In genomic region chr7:31040281-31041022, GRCm38 (mm10) we compare ENCODE assay signal across 17 mouse cellular contexts. TPM values are rescaled to one million over a fixed set of nuclear protein-coding genes. Genes with fewer than 3 reads are reported as not detected.
DNase-seq lines count a peak whose midpoint lies in the region; ATAC-seq and TF ChIP-seq lines count a peak whose summit lies in the region.
"Had no signal": no experiment of that assay in that cellular context is flagged by ENCODE, and none has a peak within 500 bp of the region (broad histone marks: within the 10 kb centered on the region; RNA-seq: fewer than 3 reads in every experiment).

No protein-coding gene starts in this region.

- WGBS in heart, embryonic 14.5 days: 76% methylated on average over 11 of the region's 12 CpGs
- WGBS in liver, postnatal 0 days (ENCODE audit: insufficient replicate concordance): 44% methylated on average over 11 of the region's 12 CpGs
- 84% methylated on average over 12 of the region's 12 CpGs for WGBS in hindbrain, embryonic 13.5 days
- WGBS in hindbrain, embryonic 11.5 days: 79% methylated on average over 11 of the region's 12 CpGs

- H3K4me2 ChIP-seq in heart, embryonic 14.5 days (ENCODE audit: low read length): peak overlapping the region; percentile 63; the same call in 1 of the 2 replicates
- peak overlapping the region; percentile 65 for H3K4me2 ChIP-seq in liver, postnatal 0 days (ENCODE audit: low read depth, low read length)
- H3K4me2 ChIP-seq in hindbrain, embryonic 13.5 days: no peak overlapping the region
- H3K4me2 ChIP-seq in hindbrain, embryonic 11.5 days (replicated peaks; ENCODE audit: low read depth, low read length): no peak overlapping the region
- H3K4me2 ChIP-seq: forebrain, embryonic 13.5 days had no signal

- no peak for DNase-seq in heart, postnatal 14 days
- DNase-seq in liver, postnatal 0 days: no peak
- DNase-seq in left cerebral cortex, adult 9 months (ENCODE audit: low spot score in 2 of 2): no peak
- no peak for DNase-seq in hindbrain, embryonic 11.5 days (ENCODE audit: low spot score)
- DNase-seq: cerebellum, postnatal 36 days; heart, postnatal 10 days; right cerebral cortex, postnatal 25 days had no signal

- TF ChIP-seq CTCF in liver, postnatal 0 days (IDR thresholded peaks at IDR 0.05; ENCODE audit: low read depth): no peak

- H3K9ac ChIP-seq in heart, embryonic 14.5 days (ENCODE audit: low read length): no peak overlapping the region
- 0 out of 2 replicates have a peak overlapping the region, but pooled peaks have one; percentile 53 for H3K9ac ChIP-seq in liver, postnatal 0 days (replicated peaks)
- no peak overlapping the region for H3K9ac ChIP-seq in hindbrain, embryonic 13.5 days
- H3K9ac ChIP-seq in hindbrain, embryonic 11.5 days (ENCODE audit: low read depth, low read length): no peak overlapping the region
- H3K9ac ChIP-seq: embryonic facial prominence, embryonic 13.5 days; forebrain, embryonic 13.5 days; neural tube, embryonic 15.5 days had no signal

- peaks cover 7 to 9% of the 10 kb centered on the region in 2 experiments; a peak in 3 of 4 replicates for H3K4me1 ChIP-seq in heart, embryonic 14.5 days (ENCODE audit: control insufficient read depth in 2 of 2, insufficient read depth in 2 of 2, low read length in 2 of 2)
- peaks cover 92% of the 10 kb centered on the region for H3K4me1 ChIP-seq in megakaryocyte, embryonic 14.5 days
- H3K4me1 ChIP-seq in liver, postnatal 0 days (ENCODE audit: insufficient read depth): no peaks in the 10 kb centered on the region
- H3K4me1 ChIP-seq in hindbrain, embryonic 13.5 days (replicated peaks): peaks cover 14% of the 10 kb centered on the region
- H3K4me1 ChIP-seq in hindbrain, embryonic 11.5 days (replicated peaks; ENCODE audit: control insufficient read depth, insufficient read depth, low read length): no peaks in the 10 kb centered on the region

- H3K4me3 ChIP-seq in heart, embryonic 14.5 days (ENCODE audit: control insufficient read depth in 1 of 2, insufficient read depth in 1 of 2, low read depth in 1 of 2, low read length in 2 of 2): no peak overlapping the region
- peak overlapping the region; percentile 91 for H3K4me3 ChIP-seq in megakaryocyte, embryonic 14.5 days (replicated peaks)
- peak overlapping the region; percentile 31 for H3K4me3 ChIP-seq in liver, postnatal 0 days (ENCODE audit: low read depth, low read length)
- H3K4me3 ChIP-seq in hindbrain, embryonic 13.5 days: no peak overlapping the region
- no peak overlapping the region for H3K4me3 ChIP-seq in hindbrain, embryonic 11.5 days (ENCODE audit: low read depth, low read length)
- H3K4me3 ChIP-seq: embryonic facial prominence, embryonic 13.5 days; forebrain, embryonic 13.5 days; neural tube, embryonic 15.5 days had no signal

- H3K36me3 ChIP-seq in heart, embryonic 14.5 days (ENCODE audit: control insufficient read depth, insufficient read depth, low read length): no peaks in the 10 kb centered on the region
- peaks cover 52% of the 10 kb centered on the region for H3K36me3 ChIP-seq in megakaryocyte, embryonic 14.5 days (replicated peaks; ENCODE audit: low read length)
- no peaks in the 10 kb centered on the region for H3K36me3 ChIP-seq in liver, postnatal 0 days (replicated peaks; ENCODE audit: insufficient read depth, low read length)
- no peaks in the 10 kb centered on the region for H3K36me3 ChIP-seq in hindbrain, embryonic 13.5 days
- H3K36me3 ChIP-seq in hindbrain, embryonic 11.5 days (ENCODE audit: control insufficient read depth, insufficient read depth, low read length): no peaks in the 10 kb centered on the region
- H3K36me3 ChIP-seq: embryonic facial prominence, embryonic 13.5 days; neural tube, embryonic 15.5 days had no signal

- H3K27me3 ChIP-seq in heart, embryonic 14.5 days (ENCODE audit: control insufficient read depth, insufficient read depth, low read length): peaks cover 44% of the 10 kb centered on the region
- H3K27me3 ChIP-seq in megakaryocyte, embryonic 14.5 days (replicated peaks): peaks cover 15% of the 10 kb centered on the region
- H3K27me3 ChIP-seq in liver, postnatal 0 days (ENCODE audit: insufficient read depth, low read length): 0 out of 2 replicates have a peak, but pooled peaks cover 4% of the 10 kb centered on the region
- peaks cover 66% of the 10 kb centered on the region for H3K27me3 ChIP-seq in hindbrain, embryonic 13.5 days
- H3K27me3 ChIP-seq in hindbrain, embryonic 11.5 days (ENCODE audit: control insufficient read depth, insufficient read depth, low read length): peaks cover 25% of the 10 kb centered on the region

- H3K9me3 ChIP-seq in heart, embryonic 14.5 days (ENCODE audit: control insufficient read depth, low read length): no peaks in the 10 kb centered on the region
- peaks cover under 1% of the 10 kb centered on the region; the same call in 1 of the 2 replicates for H3K9me3 ChIP-seq in megakaryocyte, embryonic 14.5 days
- no peaks in the 10 kb centered on the region for H3K9me3 ChIP-seq in liver, postnatal 0 days (ENCODE audit: low read length)
- no peaks in the 10 kb centered on the region for H3K9me3 ChIP-seq in hindbrain, embryonic 13.5 days
- no peaks in the 10 kb centered on the region for H3K9me3 ChIP-seq in hindbrain, embryonic 11.5 days (ENCODE audit: control insufficient read depth, low read length)
- H3K9me3 ChIP-seq: embryonic facial prominence, embryonic 13.5 days; forebrain, embryonic 13.5 days; neural tube, embryonic 15.5 days had no signal

- ATAC-seq in heart, embryonic 14.5 days (ENCODE audit: insufficient number of reproducible peaks, insufficient read depth, low FRiP score, low read depth): no peak
- ATAC-seq in megakaryocyte, adult 5-6 weeks (ENCODE audit: poor library complexity, severe bottlenecking): no peak
- no peak for ATAC-seq in liver, postnatal 0 days
- no peak for ATAC-seq in hindbrain, embryonic 13.5 days (ENCODE audit: low FRiP score)
- ATAC-seq in hindbrain, embryonic 11.5 days (ENCODE audit: low FRiP score): no peak
- ATAC-seq: forebrain, embryonic 13.5 days had no signal

- no peak overlapping the region for H3K27ac ChIP-seq in heart, embryonic 14.5 days (replicated peaks in 1 of 2; ENCODE audit: control insufficient read depth in 1 of 2, insufficient read depth in 1 of 2, low read depth in 2 of 2, low read length in 2 of 2)
- H3K27ac ChIP-seq in liver, postnatal 0 days (ENCODE audit: low read depth): no peak overlapping the region
- no peak overlapping the region for H3K27ac ChIP-seq in hindbrain, embryonic 13.5 days
- no peak overlapping the region for H3K27ac ChIP-seq in hindbrain, embryonic 11.5 days (ENCODE audit: low read depth, low read length)
- H3K27ac ChIP-seq: embryonic facial prominence, embryonic 13.5 days; forebrain, embryonic 13.5 days; left cerebral cortex, adult 2 months; neural tube, embryonic 15.5 days had no signal

- intact Hi-C loops in heart, postnatal 14 days (cut with DNase I): loop anchor here (5.0 to 10.0 kb wide), 2 partner anchors 33 to 66 kb away; partner anchors contain the start of genes Fam187b and Lsr

- TF ChIP-seq EP300 in liver, postnatal 0 days (IDR thresholded peaks at IDR 0.05; ENCODE audit: low read depth): no peak

RNA-seq across cellular contexts. Expression of gene Fxyd5, which starts 1.8 kb away (rescaled TPM):
- polyA plus RNA-seq in heart, embryonic 14.5 days (2014; fragmentation: Nextera tagmentation; extraction: Ambion mirVana): 34.3 and 36.1 TPM in 2 replicates
- total RNA-seq in heart, postnatal 14 days (2021): 10 to 100 TPM; 28.8 to 29.2 TPM
- polyA plus RNA-seq in megakaryocyte, embryonic 14.5 days (2012; ENCODE audit: insufficient read depth, low replicate concordance): 2,043 and 2,688 TPM in 2 replicates
- total RNA-seq in megakaryocyte, adult 5-6 weeks (2015): 1,077 and 1,092 TPM in 2 replicates
- total RNA-seq in megakaryocyte, adult 5-6 weeks (2017): 807 and 874 TPM in 2 replicates
- polyA plus RNA-seq in liver, postnatal 0 days (2015; fragmentation: Nextera tagmentation; extraction: Ambion mirVana): 25.8 and 29.4 TPM in 2 replicates
- 13.0 and 20.0 TPM in 2 replicates for polyA plus RNA-seq in hindbrain, embryonic 13.5 days (2015; fragmentation: Nextera tagmentation; extraction: Ambion mirVana)
- polyA plus RNA-seq in hindbrain, embryonic 11.5 days (2014; fragmentation: Nextera tagmentation; extraction: Ambion mirVana): 12.3 and 14.1 TPM in 2 replicates

RNA-seq across cellular contexts. Expression of gene Fxyd7, which starts 10.8 kb away (rescaled TPM):
- polyA plus RNA-seq in heart, embryonic 14.5 days (2014; fragmentation: Nextera tagmentation; extraction: Ambion mirVana): 1.6 and 1.9 TPM in 2 replicates
- total RNA-seq in heart, postnatal 14 days (2021): 1 to 10 TPM; 1.1 to 1.3 TPM
- polyA plus RNA-seq in megakaryocyte, embryonic 14.5 days (2012; ENCODE audit: insufficient read depth, low replicate concordance): 1.0 TPM in 1 of 2 replicates, not detected in the other
- not detected in 2 replicates for total RNA-seq in megakaryocyte, adult 5-6 weeks (2015)
- 0.51 TPM in 1 of 2 replicates, not detected in the other for total RNA-seq in megakaryocyte, adult 5-6 weeks (2017)
- 0.16 TPM in 1 of 2 replicates, not detected in the other for polyA plus RNA-seq in liver, postnatal 0 days (2015; fragmentation: Nextera tagmentation; extraction: Ambion mirVana)
- 108 and 116 TPM in 2 replicates for polyA plus RNA-seq in hindbrain, embryonic 13.5 days (2015; fragmentation: Nextera tagmentation; extraction: Ambion mirVana)
- polyA plus RNA-seq in hindbrain, embryonic 11.5 days (2014; fragmentation: Nextera tagmentation; extraction: Ambion mirVana): 8.7 and 12.6 TPM in 2 replicates
- total RNA-seq: megakaryocyte progenitor cell, adult 5-6 weeks had no signal
- polyA plus RNA-seq: C2C12 had no signal

RNA-seq across cellular contexts. Expression of gene Fxyd1, which starts 16.5 kb away (rescaled TPM):
- 1,215 and 1,293 TPM in 2 replicates for polyA plus RNA-seq in heart, embryonic 14.5 days (2014; fragmentation: Nextera tagmentation; extraction: Ambion mirVana)
- total RNA-seq in heart, postnatal 14 days (2021): 100 to 1,000 TPM; 712 to 747 TPM
- polyA plus RNA-seq in megakaryocyte, embryonic 14.5 days (2012; ENCODE audit: insufficient read depth, low replicate concordance): not detected in 2 replicates
- 0.46 TPM in 1 of 2 replicates, not detected in the other for total RNA-seq in megakaryocyte, adult 5-6 weeks (2015)
- not detected in 2 replicates for total RNA-seq in megakaryocyte, adult 5-6 weeks (2017)
- polyA plus RNA-seq in liver, postnatal 0 days (2015; fragmentation: Nextera tagmentation; extraction: Ambion mirVana): 300 and 302 TPM in 2 replicates
- polyA plus RNA-seq in hindbrain, embryonic 13.5 days (2015; fragmentation: Nextera tagmentation; extraction: Ambion mirVana): 27.3 and 30.6 TPM in 2 replicates
- 15.6 and 18.1 TPM in 2 replicates for polyA plus RNA-seq in hindbrain, embryonic 11.5 days (2014; fragmentation: Nextera tagmentation; extraction: Ambion mirVana)
- total RNA-seq: megakaryocyte progenitor cell, adult 5-6 weeks had no signal

RNA-seq across cellular contexts. Expression of gene Lgi4, which starts 18.7 kb away (rescaled TPM):
- polyA plus RNA-seq in heart, embryonic 14.5 days (2014; fragmentation: Nextera tagmentation; extraction: Ambion mirVana): not detected in 2 replicates
- 1 to 10 TPM; 2.8 to 3.5 TPM for total RNA-seq in heart, postnatal 14 days (2021)
- 0.23 and 0.67 TPM in 2 replicates for polyA plus RNA-seq in megakaryocyte, embryonic 14.5 days (2012; ENCODE audit: insufficient read depth, low replicate concordance)
- 0.13 TPM in 1 of 2 replicates, not detected in the other for total RNA-seq in megakaryocyte, adult 5-6 weeks (2015)
- total RNA-seq in megakaryocyte, adult 5-6 weeks (2017): 0.07 TPM in 1 of 2 replicates, not detected in the other
- 0.11 TPM in 1 of 2 replicates, not detected in the other for polyA plus RNA-seq in liver, postnatal 0 days (2015; fragmentation: Nextera tagmentation; extraction: Ambion mirVana)
- polyA plus RNA-seq in hindbrain, embryonic 13.5 days (2015; fragmentation: Nextera tagmentation; extraction: Ambion mirVana): 1.1 and 1.6 TPM in 2 replicates
- polyA plus RNA-seq in hindbrain, embryonic 11.5 days (2014; fragmentation: Nextera tagmentation; extraction: Ambion mirVana): 1.0 and 2.8 TPM in 2 replicates

RNA-seq across cellular contexts. Expression of gene Fxyd3, which starts 36.1 kb away (rescaled TPM):
- polyA plus RNA-seq in heart, embryonic 14.5 days (2014; fragmentation: Nextera tagmentation; extraction: Ambion mirVana): 0.58 and 0.82 TPM in 2 replicates
- 1 to 10 TPM; 2.7 to 5.2 TPM for total RNA-seq in heart, postnatal 14 days (2021)
- polyA plus RNA-seq in megakaryocyte, embryonic 14.5 days (2012; ENCODE audit: insufficient read depth, low replicate concordance): not detected in 2 replicates
- total RNA-seq in megakaryocyte, adult 5-6 weeks (2015): not detected in 2 replicates
- not detected in 2 replicates for total RNA-seq in megakaryocyte, adult 5-6 weeks (2017)
- polyA plus RNA-seq in liver, postnatal 0 days (2015; fragmentation: Nextera tagmentation; extraction: Ambion mirVana): 3.4 TPM in 2 replicates
- polyA plus RNA-seq in hindbrain, embryonic 13.5 days (2015; fragmentation: Nextera tagmentation; extraction: Ambion mirVana): 0.79 and 1.3 TPM in 2 replicates
- polyA plus RNA-seq in hindbrain, embryonic 11.5 days (2014; fragmentation: Nextera tagmentation; extraction: Ambion mirVana): 6.3 and 8.6 TPM in 2 replicates
- total RNA-seq: left cerebral cortex, adult 2 months; megakaryocyte progenitor cell, adult 5-6 weeks had no signal
- polyA plus RNA-seq: forebrain, embryonic 13.5 days had no signal

Comparison
In these comparisons a context has a peak if more than half of its experiments do, and no peak if none do; other contexts are left out.
1. H3K4me2 ChIP-seq: peak in heart, embryonic 14.5 days (single experiment) and liver, postnatal 0 days (single experiment); none in hindbrain, embryonic 13.5 days (single experiment) and hindbrain, embryonic 11.5 days (single experiment).
2. H3K4me3 ChIP-seq: peak in megakaryocyte, embryonic 14.5 days (single experiment) and liver, postnatal 0 days (single experiment); none in heart, embryonic 14.5 days (0 of 2), hindbrain, embryonic 13.5 days (single experiment) and hindbrain, embryonic 11.5 days (single experiment).
3. RNA of gene Fxyd5, which starts 1.8 kb away (polyA plus RNA-seq): 2,043 to 2,688 TPM in megakaryocyte, embryonic 14.5 days; 34.3 to 36.1 TPM in heart, embryonic 14.5 days, 25.8 to 29.4 TPM in liver, postnatal 0 days, 13.0 to 20.0 TPM in hindbrain, embryonic 13.5 days and 12.3 to 14.1 TPM in hindbrain, embryonic 11.5 days; every median in the first group is over 10 times any median in the second.
4. RNA of gene Fxyd1, which starts 16.5 kb away (polyA plus RNA-seq): 1,215 to 1,293 TPM in heart, embryonic 14.5 days, 300 to 302 TPM in liver, postnatal 0 days, 27.3 to 30.6 TPM in hindbrain, embryonic 13.5 days and 15.6 to 18.1 TPM in hindbrain, embryonic 11.5 days; not detected in megakaryocyte, embryonic 14.5 days; every median in the first group is over 10 times any median in the second.